Mouse (Mus musculus): ENCODE measurements around the gene Smpd2. TPM values are rescaled to one million over a fixed set of nuclear protein-coding genes. Genes with fewer than 3 reads are reported as not detected.
"Not testable (repeated sequence)": the region's sequence is repeated elsewhere in the genome, so short reads cannot be mapped to it uniquely, and the experiment has no call there.

Gene Smpd2
- polyA plus RNA-seq, 1 experiment from 2014 or later = 36.0 TPM

- H3K9me3 ChIP-seq (ENCODE audit: control insufficient read depth, low read length); H3K36me3 ChIP-seq (ENCODE audit: control insufficient read depth, insufficient read depth, low read length); H3K27ac ChIP-seq (replicated peaks; ENCODE audit: low read depth, low read length); H3K4me2 ChIP-seq (ENCODE audit: low read depth, low read length); H3K4me1 ChIP-seq (ENCODE audit: control insufficient read depth, insufficient read depth, low read length); H3K27me3 ChIP-seq (replicated peaks; ENCODE audit: control insufficient read depth, insufficient read depth, low read length); H3K9ac ChIP-seq (ENCODE audit: low read depth, low read length); H3K4me3 ChIP-seq (ENCODE audit: low read depth, low read length): not testable (repeated sequence)
- 2% methylated on average over 3 of the region's 3 CpGs for WGBS
- ATAC-seq (ENCODE audit: low read depth) = peak; percentile 82
- peak; percentile 92 for DNase-seq (ENCODE audit: low spot score)
These were observed 15.3 kb upstream of the Smpd2 start for GRCm38 (mm10) chr10:41505446-41505845.

- H3K27me3 ChIP-seq (replicated peaks; ENCODE audit: control insufficient read depth, insufficient read depth, low read length) = no peaks in the 10 kb centered on the region
- no peak overlapping the region for H3K27ac ChIP-seq (replicated peaks; ENCODE audit: low read depth, low read length)
- H3K9ac ChIP-seq (ENCODE audit: low read depth, low read length) = no peak overlapping the region
- H3K36me3 ChIP-seq (ENCODE audit: control insufficient read depth, insufficient read depth, low read length) = no peaks in the 10 kb centered on the region
- no peaks in the 10 kb centered on the region for H3K4me1 ChIP-seq (ENCODE audit: control insufficient read depth, insufficient read depth, low read length)
- ATAC-seq (ENCODE audit: low read depth) = no peak
- H3K9me3 ChIP-seq (ENCODE audit: control insufficient read depth, low read length) = no peaks in the 10 kb centered on the region
- 79% methylated on average over 1 of the region's 1 CpGs for WGBS
- H3K4me3 ChIP-seq (ENCODE audit: low read depth, low read length) = no peak overlapping the region
- no peak for DNase-seq (ENCODE audit: low spot score)
- no peak overlapping the region for H3K4me2 ChIP-seq (ENCODE audit: low read depth, low read length)
These were observed 14.8 kb upstream of the Smpd2 start for GRCm38 (mm10) chr10:41504996-41505395.

GRCm38 (mm10) chr10:41500941-41501340 lies 10.8 kb upstream of the Smpd2 start:
- WGBS = 57% methylated on average over 4 of the region's 4 CpGs
- no peak; the same call in 1 of the 2 replicates for ATAC-seq (ENCODE audit: low read depth)
- Histone ChIP-seq H3K9ac (ENCODE audit: low read depth, low read length) (no peak overlapping the region), H3K9me3 (ENCODE audit: control insufficient read depth, low read length) (no peaks in the 10 kb centered on the region), H3K4me1 (ENCODE audit: control insufficient read depth, insufficient read depth, low read length) (no peaks in the 10 kb centered on the region), H3K36me3 (ENCODE audit: control insufficient read depth, insufficient read depth, low read length) (no peaks in the 10 kb centered on the region), H3K27ac (replicated peaks; ENCODE audit: low read depth, low read length) (no peak overlapping the region), H3K4me3 (ENCODE audit: low read depth, low read length) (no peak overlapping the region), H3K27me3 (replicated peaks; ENCODE audit: control insufficient read depth, insufficient read depth, low read length) (no peaks in the 10 kb centered on the region), H3K4me2 (ENCODE audit: low read depth, low read length) (no peak overlapping the region)
- DNase-seq (ENCODE audit: low spot score) = peak; percentile 51

- H3K36me3 ChIP-seq (ENCODE audit: control insufficient read depth, insufficient read depth, low read length) = peaks cover 22% of the 10 kb centered on the region
- H3K9me3 ChIP-seq (ENCODE audit: control insufficient read depth, low read length) = no peaks in the 10 kb centered on the region
- H3K4me2 ChIP-seq (ENCODE audit: low read depth, low read length) = peak overlapping the region; percentile 98
- DNase-seq (ENCODE audit: low spot score) (no peak), ATAC-seq (ENCODE audit: low read depth) (no peak)
- peak overlapping the region; percentile 63; the same call in 1 of the 2 replicates for H3K4me3 ChIP-seq (ENCODE audit: low read depth, low read length)
- no peaks in the 10 kb centered on the region for H3K27me3 ChIP-seq (replicated peaks; ENCODE audit: control insufficient read depth, insufficient read depth, low read length)
- H3K4me1 ChIP-seq (ENCODE audit: control insufficient read depth, insufficient read depth, low read length) = peaks cover 12% of the 10 kb centered on the region
- 36% methylated on average over 4 of the region's 4 CpGs for WGBS
- no peak overlapping the region for H3K27ac ChIP-seq (replicated peaks; ENCODE audit: low read depth, low read length)
- H3K9ac ChIP-seq (ENCODE audit: low read depth, low read length) = no peak overlapping the region
These were observed 942 bp upstream of the Smpd2 start for GRCm38 (mm10) chr10:41491111-41491510.

- Histone ChIP-seq H3K4me1 (ENCODE audit: control insufficient read depth, insufficient read depth, low read length) (peaks cover 12% of the 10 kb centered on the region), H3K4me3 (ENCODE audit: low read depth, low read length) (peak overlapping the region; percentile 63), H3K36me3 (ENCODE audit: control insufficient read depth, insufficient read depth, low read length) (peaks cover 28% of the 10 kb centered on the region), H3K9me3 (ENCODE audit: control insufficient read depth, low read length) (no peaks in the 10 kb centered on the region), H3K27me3 (replicated peaks; ENCODE audit: control insufficient read depth, insufficient read depth, low read length) (no peaks in the 10 kb centered on the region), H3K27ac (replicated peaks; ENCODE audit: low read depth, low read length) (no peak overlapping the region), H3K9ac (ENCODE audit: low read depth, low read length) (peak overlapping the region; percentile 76), H3K4me2 (ENCODE audit: low read depth, low read length) (peak overlapping the region; percentile 98)
- under 1% methylated on average over 27 of the region's 29 CpGs for WGBS
- DNase-seq (ENCODE audit: low spot score) = no peak
- ATAC-seq (ENCODE audit: low read depth) = peak; percentile 24
These were observed 327 bp upstream of the Smpd2 start for GRCm38 (mm10) chr10:41490518-41490873.

GRCm38 (mm10) chr10:41489294-41489693 lies 875 bp downstream of the Smpd2 start:
- Histone ChIP-seq H3K4me1 (ENCODE audit: control insufficient read depth, insufficient read depth, low read length) (peaks cover 12% of the 10 kb centered on the region), H3K9ac (ENCODE audit: low read depth, low read length) (peak overlapping the region; percentile 76), H3K27ac (replicated peaks; ENCODE audit: low read depth, low read length) (no peak overlapping the region), H3K4me3 (ENCODE audit: low read depth, low read length) (peak overlapping the region; percentile 63), H3K4me2 (ENCODE audit: low read depth, low read length) (peak overlapping the region; percentile 98), H3K27me3 (replicated peaks; ENCODE audit: control insufficient read depth, insufficient read depth, low read length) (no peaks in the 10 kb centered on the region), H3K9me3 (ENCODE audit: control insufficient read depth, low read length) (no peaks in the 10 kb centered on the region), H3K36me3 (ENCODE audit: control insufficient read depth, insufficient read depth, low read length) (peaks cover 40% of the 10 kb centered on the region)
- DNase-seq (ENCODE audit: low spot score) = no peak
- WGBS = 29% methylated on average over 8 of the region's 8 CpGs
- ATAC-seq (ENCODE audit: low read depth) = no peak

- Histone ChIP-seq H3K4me2 (ENCODE audit: low read depth, low read length) (peak overlapping the region; percentile 98), H3K27ac (replicated peaks; ENCODE audit: low read depth, low read length) (no peak overlapping the region), H3K9me3 (ENCODE audit: control insufficient read depth, low read length) (no peaks in the 10 kb centered on the region), H3K27me3 (replicated peaks; ENCODE audit: control insufficient read depth, insufficient read depth, low read length) (no peaks in the 10 kb centered on the region), H3K4me1 (ENCODE audit: control insufficient read depth, insufficient read depth, low read length) (peaks cover 12% of the 10 kb centered on the region), H3K36me3 (ENCODE audit: control insufficient read depth, insufficient read depth, low read length) (peaks cover 44% of the 10 kb centered on the region), H3K4me3 (ENCODE audit: low read depth, low read length) (peak overlapping the region; percentile 63), H3K9ac (ENCODE audit: low read depth, low read length) (peak overlapping the region; percentile 76)
- WGBS = 47% methylated on average over 7 of the region's 7 CpGs
- DNase-seq (ENCODE audit: low spot score) (no peak), ATAC-seq (ENCODE audit: low read depth) (no peak)
These were observed 1.3 kb downstream of the Smpd2 start for GRCm38 (mm10) chr10:41488877-41489276.

GRCm38 (mm10) chr10:41486506-41487170 lies 3.5 kb downstream of the Smpd2 start:
- H3K27ac ChIP-seq (replicated peaks; ENCODE audit: low read depth, low read length) = no peak overlapping the region
- 85% methylated on average over 14 of the region's 14 CpGs for WGBS
- no peak overlapping the region for H3K4me3 ChIP-seq (ENCODE audit: low read depth, low read length)
- peaks cover 12% of the 10 kb centered on the region for H3K4me1 ChIP-seq (ENCODE audit: control insufficient read depth, insufficient read depth, low read length)
- peaks cover 67% of the 10 kb centered on the region for H3K36me3 ChIP-seq (ENCODE audit: control insufficient read depth, insufficient read depth, low read length)
- H3K9ac ChIP-seq (ENCODE audit: low read depth, low read length) = no peak overlapping the region
- no peaks in the 10 kb centered on the region for H3K27me3 ChIP-seq (replicated peaks; ENCODE audit: control insufficient read depth, insufficient read depth, low read length)
- ATAC-seq (ENCODE audit: low read depth) (no peak), DNase-seq (ENCODE audit: low spot score) (no peak)
- no peaks in the 10 kb centered on the region for H3K9me3 ChIP-seq (ENCODE audit: control insufficient read depth, low read length)
- H3K4me2 ChIP-seq (ENCODE audit: low read depth, low read length) = no peak overlapping the region

- WGBS = 93% methylated on average over 16 of the region's 16 CpGs
- Histone ChIP-seq H3K9me3 (ENCODE audit: control insufficient read depth, low read length) (no peaks in the 10 kb centered on the region), H3K4me1 (ENCODE audit: control insufficient read depth, insufficient read depth, low read length) (peaks cover 12% of the 10 kb centered on the region), H3K4me2 (ENCODE audit: low read depth, low read length) (no peak overlapping the region), H3K36me3 (ENCODE audit: control insufficient read depth, insufficient read depth, low read length) (peaks cover 75% of the 10 kb centered on the region), H3K27ac (replicated peaks; ENCODE audit: low read depth, low read length) (no peak overlapping the region), H3K27me3 (replicated peaks; ENCODE audit: control insufficient read depth, insufficient read depth, low read length) (no peaks in the 10 kb centered on the region), H3K4me3 (ENCODE audit: low read depth, low read length) (no peak overlapping the region), H3K9ac (ENCODE audit: low read depth, low read length) (no peak overlapping the region)
- DNase-seq (ENCODE audit: low spot score) = no peak
- no peak for ATAC-seq (ENCODE audit: low read depth)
These were observed 4.4 kb downstream of the Smpd2 start for GRCm38 (mm10) chr10:41485778-41486177.

Data from embryonic facial prominence, embryonic 14.5 days (tissue).